Mouse (Mus musculus): ENCODE measurements around the gene Sobp. TPM values are rescaled to one million over a fixed set of nuclear protein-coding genes. Genes with fewer than 3 reads are reported as not detected.

Gene Sobp
- polyA plus RNA-seq, 1 experiment from 2014 or later = 1.7 TPM

DNA sequence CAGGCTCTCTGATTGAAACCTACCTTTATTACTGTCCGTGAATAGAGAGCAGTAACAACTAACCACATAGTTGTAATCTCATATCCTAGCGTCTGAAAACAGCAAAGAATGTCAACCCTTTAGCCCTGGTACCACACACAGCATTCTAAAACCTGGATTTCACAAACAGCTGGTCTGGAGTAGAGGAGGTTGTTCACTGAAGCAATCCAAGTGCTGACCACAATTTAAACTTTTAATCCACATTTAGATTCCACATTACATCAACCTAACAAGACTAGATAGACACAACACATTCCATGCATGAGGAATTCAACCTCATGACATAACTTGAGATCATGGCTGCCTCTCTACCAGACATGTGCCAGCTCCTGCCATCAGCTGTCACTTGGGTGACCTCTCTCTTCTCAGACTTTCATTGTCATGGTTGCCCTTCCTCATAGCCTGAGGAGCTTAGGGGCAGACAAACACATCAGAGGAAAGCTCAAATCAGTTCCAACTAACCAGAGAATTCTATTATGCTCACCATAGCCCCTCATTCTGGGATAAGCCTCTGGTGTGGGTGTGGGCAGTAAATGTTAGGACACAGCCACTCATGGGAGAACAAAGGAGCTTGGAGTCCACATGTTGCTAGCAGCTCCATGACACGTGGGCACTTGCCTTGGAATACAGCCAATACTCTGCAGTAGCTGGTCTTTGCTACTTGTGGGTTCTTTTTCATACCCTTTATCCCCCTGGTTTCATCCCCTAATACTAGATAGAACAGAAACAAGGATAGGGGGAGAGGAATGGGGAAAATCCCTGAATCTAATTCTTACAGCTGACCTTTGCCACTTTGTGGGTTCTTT is 58.0 kb downstream of the Sobp start:
- ATAC-seq (ENCODE audit: extremely low read depth, insufficient number of reproducible peaks, low FRiP score, low TSS enrichment) = no peak
- WGBS = 56% methylated on average over 3 of the region's 3 CpGs

GRCm38 (mm10) chr10:43112296-43112695 is 62.0 kb downstream of the Sobp start:
- Histone ChIP-seq H3K27me3 (replicated peaks) (peaks cover 10% of the 10 kb centered on the region; the same call in 1 of the 2 replicates), H3K9me3 (no peaks in the 10 kb centered on the region), H3K4me1 (peaks cover 23% of the 10 kb centered on the region), H3K4me3 (no peak overlapping the region), H3K4me2 (no peak overlapping the region), H3K36me3 (no peaks in the 10 kb centered on the region), H3K27ac (replicated peaks) (no peak overlapping the region), H3K9ac (no peak overlapping the region)
- ATAC-seq (ENCODE audit: extremely low read depth, insufficient number of reproducible peaks, low FRiP score, low TSS enrichment) = no peak
- WGBS = 71% methylated on average over 7 of the region's 7 CpGs

More for the DNA sequence above, 58.0 kb downstream of the Sobp start:
- no peak overlapping the region for H3K27ac ChIP-seq (replicated peaks)
- no peaks in the 10 kb centered on the region for H3K36me3 ChIP-seq
- no peak overlapping the region for H3K9ac ChIP-seq
- H3K9me3 ChIP-seq = no peaks in the 10 kb centered on the region
- no peak overlapping the region for H3K4me2 ChIP-seq
- H3K27me3 ChIP-seq (replicated peaks) = 0 out of 2 replicates have a peak, but pooled peaks cover 3% of the 10 kb centered on the region
- H3K4me3 ChIP-seq = no peak overlapping the region
- peaks cover 33% of the 10 kb centered on the region for H3K4me1 ChIP-seq

- WGBS = 84% methylated on average over 8 of the region's 8 CpGs
- Histone ChIP-seq H3K36me3 (no peaks in the 10 kb centered on the region), H3K4me3 (no peak overlapping the region), H3K27ac (replicated peaks) (no peak overlapping the region), H3K27me3 (replicated peaks) (peaks cover 6% of the 10 kb centered on the region; the same call in 1 of the 2 replicates), H3K4me1 (no peaks in the 10 kb centered on the region), H3K4me2 (no peak overlapping the region), H3K9me3 (no peaks in the 10 kb centered on the region), H3K9ac (no peak overlapping the region)
- ATAC-seq (ENCODE audit: extremely low read depth, insufficient number of reproducible peaks, low FRiP score, low TSS enrichment) = no peak
These were observed 67.7 kb downstream of the Sobp start for GRCm38 (mm10) chr10:43106616-43107015.

DNA sequence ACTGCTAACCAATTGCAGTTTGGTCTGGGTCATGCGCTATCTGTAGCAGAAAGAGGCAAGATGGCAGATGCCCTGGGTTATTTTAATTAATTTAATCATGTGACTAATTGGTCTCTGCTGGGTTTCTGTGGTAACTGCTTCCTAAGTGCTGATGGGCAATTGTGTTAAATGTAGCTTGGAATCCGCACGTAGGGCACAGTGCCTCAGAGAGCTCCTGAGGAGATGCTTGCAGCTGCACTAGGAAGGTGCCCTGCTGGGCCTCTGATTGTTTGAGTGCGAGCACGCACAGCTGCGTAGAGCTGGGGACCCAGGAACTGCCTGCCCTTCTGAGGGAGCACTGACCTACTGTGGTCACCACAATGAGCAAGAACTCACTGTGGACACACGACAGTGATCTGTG is 68.1 kb downstream of the Sobp start:
- Histone ChIP-seq H3K27ac (replicated peaks) (no peak overlapping the region), H3K27me3 (replicated peaks) (peaks cover 6% of the 10 kb centered on the region; the same call in 1 of the 2 replicates), H3K4me3 (no peak overlapping the region), H3K4me2 (no peak overlapping the region), H3K36me3 (no peaks in the 10 kb centered on the region), H3K9me3 (no peaks in the 10 kb centered on the region), H3K9ac (no peak overlapping the region), H3K4me1 (peaks cover 4% of the 10 kb centered on the region; the same call in 1 of the 2 replicates)
- WGBS = 59% methylated on average over 7 of the region's 7 CpGs
- no peak for ATAC-seq (ENCODE audit: extremely low read depth, insufficient number of reproducible peaks, low FRiP score, low TSS enrichment)

DNA sequence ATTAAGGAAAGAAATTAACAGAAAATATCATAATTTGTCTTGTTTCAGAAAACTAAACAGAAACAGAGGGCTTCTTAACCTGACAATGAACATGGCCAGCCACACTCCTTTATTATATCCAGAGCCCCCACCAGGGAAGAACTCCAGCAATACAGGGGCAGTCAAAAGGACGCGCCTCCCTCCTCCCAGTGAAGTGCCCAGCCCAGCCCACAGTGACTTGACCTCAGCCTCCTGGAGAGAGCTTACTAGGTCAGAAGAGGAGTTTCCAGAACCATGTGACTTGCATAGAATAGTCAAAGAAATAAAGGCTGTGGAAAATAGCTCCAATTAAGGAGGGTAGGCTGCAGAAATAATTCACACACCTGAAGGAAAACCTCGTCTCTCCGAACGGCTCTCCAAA is 73.8 kb downstream of the Sobp start:
- no peak overlapping the region for H3K9ac ChIP-seq
- 64% methylated on average over 5 of the region's 5 CpGs for WGBS
- ATAC-seq (ENCODE audit: extremely low read depth, insufficient number of reproducible peaks, low FRiP score, low TSS enrichment) = no peak; the same call in 1 of the 2 replicates

DNA sequence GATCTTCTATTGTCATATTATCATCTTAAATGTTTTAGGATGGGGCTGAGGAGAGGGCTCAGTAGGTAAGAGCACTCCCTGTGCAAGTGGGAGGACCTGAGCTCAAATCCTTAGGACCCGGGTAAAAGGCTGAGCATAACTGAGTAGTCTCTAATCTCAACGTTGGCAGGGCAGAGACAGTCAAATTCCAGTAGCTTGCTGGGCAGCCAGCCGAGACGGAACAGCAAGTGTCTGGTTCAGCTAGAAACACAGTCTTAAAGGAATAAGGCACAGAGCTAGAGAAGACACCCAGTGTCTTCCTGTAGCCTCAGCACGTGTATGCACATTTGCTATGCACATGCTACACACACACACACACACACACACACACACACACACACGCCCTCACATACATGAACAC is 75.1 kb downstream of the Sobp start:
- 59% methylated on average over 6 of the region's 6 CpGs for WGBS
- no peak overlapping the region for H3K4me2 ChIP-seq
- H3K27me3 ChIP-seq (replicated peaks) = no peaks in the 10 kb centered on the region
- peaks cover 18% of the 10 kb centered on the region for H3K4me1 ChIP-seq
- H3K27ac ChIP-seq (replicated peaks) = no peak overlapping the region
- no peak overlapping the region for H3K9ac ChIP-seq
- H3K36me3 ChIP-seq = no peaks in the 10 kb centered on the region
- H3K4me3 ChIP-seq = no peak overlapping the region
- H3K9me3 ChIP-seq = no peaks in the 10 kb centered on the region
- no peak for ATAC-seq (ENCODE audit: extremely low read depth, insufficient number of reproducible peaks, low FRiP score, low TSS enrichment)

More for the DNA sequence above, 73.8 kb downstream of the Sobp start:
- Histone ChIP-seq H3K9me3 (no peaks in the 10 kb centered on the region), H3K4me3 (no peak overlapping the region), H3K27me3 (replicated peaks) (no peaks in the 10 kb centered on the region), H3K27ac (replicated peaks) (no peak overlapping the region), H3K4me1 (peaks cover 13% of the 10 kb centered on the region), H3K36me3 (no peaks in the 10 kb centered on the region), H3K4me2 (no peak overlapping the region)

GRCm38 (mm10) chr10:43097755-43098154 is 76.6 kb downstream of the Sobp start:
- no peak for ATAC-seq (ENCODE audit: extremely low read depth, insufficient number of reproducible peaks, low FRiP score, low TSS enrichment)
- H3K9me3 ChIP-seq = no peaks in the 10 kb centered on the region
- H3K4me1 ChIP-seq = peaks cover 18% of the 10 kb centered on the region
- H3K27me3 ChIP-seq (replicated peaks) = no peaks in the 10 kb centered on the region
- no peaks in the 10 kb centered on the region for H3K36me3 ChIP-seq
- 77% methylated on average over 8 of the region's 8 CpGs for WGBS
- no peak overlapping the region for H3K4me3 ChIP-seq
- H3K27ac ChIP-seq (replicated peaks) = no peak overlapping the region
- no peak overlapping the region for H3K4me2 ChIP-seq
- no peak overlapping the region for H3K9ac ChIP-seq

DNA sequence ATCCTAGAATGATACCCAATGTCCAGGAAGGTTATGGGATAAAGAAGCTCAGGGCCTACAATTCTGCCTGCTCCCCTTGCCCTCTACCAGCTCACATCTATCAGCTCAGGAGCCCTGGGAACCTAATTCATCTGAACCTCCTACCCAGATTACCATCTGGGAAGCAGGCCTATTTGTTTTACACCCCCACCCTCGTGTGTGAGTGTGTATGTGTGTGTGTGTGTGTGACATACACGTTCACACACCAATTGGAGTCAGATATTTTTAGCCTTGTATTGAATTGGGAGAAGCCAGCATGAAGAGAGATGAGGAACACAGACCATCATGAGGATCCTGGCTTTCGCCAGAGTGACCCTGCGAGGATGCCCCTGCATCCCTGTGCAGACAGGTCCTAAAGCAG is 77.7 kb downstream of the Sobp start:
- Histone ChIP-seq H3K27ac (replicated peaks) (no peak overlapping the region), H3K36me3 (no peaks in the 10 kb centered on the region), H3K9me3 (no peaks in the 10 kb centered on the region), H3K4me2 (no peak overlapping the region), H3K4me3 (no peak overlapping the region), H3K4me1 (peaks cover 18% of the 10 kb centered on the region), H3K9ac (no peak overlapping the region), H3K27me3 (replicated peaks) (no peaks in the 10 kb centered on the region)
- 69% methylated on average over 4 of the region's 4 CpGs for WGBS
- ATAC-seq (ENCODE audit: extremely low read depth, insufficient number of reproducible peaks, low FRiP score, low TSS enrichment) = no peak

- no peak overlapping the region for H3K4me3 ChIP-seq
- no peak overlapping the region for H3K27ac ChIP-seq (replicated peaks)
- no peaks in the 10 kb centered on the region for H3K27me3 ChIP-seq (replicated peaks)
- H3K9me3 ChIP-seq = no peaks in the 10 kb centered on the region
- peaks cover 5% of the 10 kb centered on the region; the same call in 1 of the 2 replicates for H3K4me1 ChIP-seq
- H3K9ac ChIP-seq = no peak overlapping the region
- H3K36me3 ChIP-seq = no peaks in the 10 kb centered on the region
- 20% methylated on average over 5 of the region's 5 CpGs for WGBS
- H3K4me2 ChIP-seq = no peak overlapping the region
- ATAC-seq (ENCODE audit: extremely low read depth, insufficient number of reproducible peaks, low FRiP score, low TSS enrichment) = no peak
These were observed 79.8 kb downstream of the Sobp start for GRCm38 (mm10) chr10:43094537-43094936.

- H3K9me3 ChIP-seq = no peaks in the 10 kb centered on the region
- H3K27ac ChIP-seq (replicated peaks) = no peak overlapping the region
- ATAC-seq (ENCODE audit: extremely low read depth, insufficient number of reproducible peaks, low FRiP score, low TSS enrichment) = no peak
- no peak overlapping the region for H3K4me2 ChIP-seq
- no peak overlapping the region for H3K4me3 ChIP-seq
- peaks cover 6% of the 10 kb centered on the region for H3K36me3 ChIP-seq
- WGBS = 80% methylated on average over 10 of the region's 10 CpGs
- H3K4me1 ChIP-seq = peaks cover 5% of the 10 kb centered on the region; the same call in 1 of the 2 replicates
- H3K27me3 ChIP-seq (replicated peaks) = no peaks in the 10 kb centered on the region
- no peak overlapping the region for H3K9ac ChIP-seq
These were observed 80.9 kb downstream of the Sobp start for GRCm38 (mm10) chr10:43093440-43093839.

DNA sequence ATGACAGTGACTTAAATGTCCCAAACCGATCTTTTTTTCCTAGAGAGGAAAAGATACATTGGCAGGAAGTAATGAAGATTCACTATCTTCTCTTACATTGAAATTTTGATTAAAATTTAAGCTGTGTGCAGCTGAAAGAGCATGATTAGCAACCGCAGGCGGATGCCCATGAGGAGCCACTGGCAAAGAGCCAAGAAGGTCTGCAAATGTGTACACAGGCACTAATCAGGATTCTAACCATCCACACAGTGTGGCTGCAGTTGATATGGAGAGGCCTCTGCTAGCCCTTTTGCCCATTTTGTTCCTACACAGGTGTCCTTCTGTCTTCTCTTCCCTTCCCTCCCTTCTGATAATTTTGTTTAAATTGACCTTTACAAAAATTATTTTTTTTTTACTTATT is 84.3 kb downstream of the Sobp start:
- no peaks in the 10 kb centered on the region for H3K9me3 ChIP-seq
- 39% methylated on average over 3 of the region's 3 CpGs for WGBS
- H3K27me3 ChIP-seq (replicated peaks) = no peaks in the 10 kb centered on the region
- peaks cover 5% of the 10 kb centered on the region; the same call in 1 of the 2 replicates for H3K4me1 ChIP-seq
- H3K4me2 ChIP-seq = no peak overlapping the region
- ATAC-seq (ENCODE audit: extremely low read depth, insufficient number of reproducible peaks, low FRiP score, low TSS enrichment) = no peak
- H3K36me3 ChIP-seq = peaks cover 12% of the 10 kb centered on the region
- no peak overlapping the region for H3K27ac ChIP-seq (replicated peaks)
- no peak overlapping the region for H3K9ac ChIP-seq
- no peak overlapping the region for H3K4me3 ChIP-seq

DNA sequence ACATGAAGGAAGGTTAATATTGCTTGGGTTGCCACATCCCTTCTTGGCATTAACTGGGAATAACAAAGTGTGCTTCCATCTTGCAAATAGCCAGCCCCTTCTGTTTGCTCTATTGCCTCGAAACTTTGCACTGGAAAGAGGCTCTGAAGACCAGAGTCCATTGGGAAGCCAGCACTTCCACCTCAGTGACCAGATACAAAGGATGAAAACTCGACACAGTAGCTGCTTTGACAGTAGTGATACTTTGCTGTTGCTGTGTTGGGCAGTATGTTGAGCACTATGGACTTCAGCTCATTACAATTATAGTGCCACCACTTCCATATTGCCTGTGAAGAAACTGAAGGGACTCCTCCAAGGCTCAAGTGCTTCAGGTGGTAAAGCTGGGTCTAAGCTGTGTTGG is 86.9 kb downstream of the Sobp start:
- no peaks in the 10 kb centered on the region for H3K27me3 ChIP-seq (replicated peaks)
- peaks cover 16% of the 10 kb centered on the region for H3K36me3 ChIP-seq
- no peak overlapping the region for H3K4me3 ChIP-seq
- ATAC-seq (ENCODE audit: extremely low read depth, insufficient number of reproducible peaks, low FRiP score, low TSS enrichment) = no peak
- H3K4me2 ChIP-seq = no peak overlapping the region
- H3K9ac ChIP-seq = no peak overlapping the region
- 65% methylated on average over 2 of the region's 2 CpGs for WGBS
- H3K9me3 ChIP-seq = no peaks in the 10 kb centered on the region
- H3K4me1 ChIP-seq = no peaks in the 10 kb centered on the region
- no peak overlapping the region for H3K27ac ChIP-seq (replicated peaks)

Measured in heart, embryonic 13.5 days (tissue).